Comparison of ENCODE assay signal across 12 mouse cellular contexts in genomic region chr10:80417841-80418240, GRCm38 (mm10). TPM values are rescaled to one million over a fixed set of nuclear protein-coding genes. Genes with fewer than 3 reads are reported as not detected.
DNase-seq lines count a peak whose midpoint lies in the region; ATAC-seq and TF ChIP-seq lines count a peak whose summit lies in the region.
"Had no signal": no experiment of that assay in that cellular context is flagged by ENCODE, and none has a peak within 500 bp of the region (broad histone marks: within the 10 kb centered on the region; RNA-seq: fewer than 3 reads in every experiment).

No protein-coding gene starts in this region.

- no peak for ATAC-seq in liver, embryonic 12.5 days
- no peak for ATAC-seq in liver, embryonic 11.5 days (replicated peaks; ENCODE audit: low FRiP score)
- peak; percentile 36; the same call in 1 of the 2 replicates for ATAC-seq in hindbrain, postnatal 0 days

- no peak overlapping the region for H3K4me3 ChIP-seq in liver, embryonic 12.5 days
- no peak overlapping the region for H3K4me3 ChIP-seq in liver, embryonic 11.5 days (ENCODE audit: low read depth, low read length)
- no peak overlapping the region for H3K4me3 ChIP-seq in hindbrain, postnatal 0 days (ENCODE audit: low read length)
- H3K4me3 ChIP-seq: embryonic facial prominence, embryonic 13.5 days; heart, embryonic 15.5 days had no signal

- H3K27me3 ChIP-seq in liver, embryonic 12.5 days (replicated peaks) = no peaks in the 10 kb centered on the region
- H3K27me3 ChIP-seq in liver, embryonic 11.5 days (replicated peaks; ENCODE audit: control insufficient read depth, insufficient read depth, low read length) = no peaks in the 10 kb centered on the region
- no peaks in the 10 kb centered on the region for H3K27me3 ChIP-seq in hindbrain, postnatal 0 days (ENCODE audit: insufficient read depth, low read length)
- H3K27me3 ChIP-seq: embryonic facial prominence, embryonic 13.5 days; heart, embryonic 15.5 days had no signal

- H3K9ac ChIP-seq in liver, embryonic 12.5 days = no peak overlapping the region
- H3K9ac ChIP-seq in liver, embryonic 11.5 days (ENCODE audit: low read depth, low read length) = no peak overlapping the region
- no peak overlapping the region for H3K9ac ChIP-seq in hindbrain, postnatal 0 days (replicated peaks; ENCODE audit: low read length)
- H3K9ac ChIP-seq: heart, embryonic 15.5 days had no signal

- H3K36me3 ChIP-seq in liver, embryonic 12.5 days = peaks cover 97% of the 10 kb centered on the region
- peaks cover 75% of the 10 kb centered on the region for H3K36me3 ChIP-seq in liver, embryonic 11.5 days (ENCODE audit: control insufficient read depth, insufficient read depth, low read length)
- peaks cover 58% of the 10 kb centered on the region for H3K36me3 ChIP-seq in hindbrain, postnatal 0 days (ENCODE audit: insufficient read depth, low read length)

- no peak for TF ChIP-seq CTCF in hindbrain, postnatal 0 days (IDR thresholded peaks at IDR 0.05; ENCODE audit: low read depth)

- H3K4me2 ChIP-seq in liver, embryonic 12.5 days = 0 out of 2 replicates have a peak overlapping the region, but pooled peaks have one; percentile 73
- H3K4me2 ChIP-seq in liver, embryonic 11.5 days = no peak overlapping the region; the same call in 1 of the 2 replicates
- H3K4me2 ChIP-seq in hindbrain, postnatal 0 days (ENCODE audit: low read depth, low read length) = no peak overlapping the region
- H3K4me2 ChIP-seq: embryonic facial prominence, embryonic 13.5 days; heart, embryonic 15.5 days had no signal

- H3K4me1 ChIP-seq in liver, embryonic 12.5 days = peaks cover 50% of the 10 kb centered on the region
- H3K4me1 ChIP-seq in liver, embryonic 11.5 days (replicated peaks; ENCODE audit: control insufficient read depth, insufficient read depth, low read length) = peaks cover 44% of the 10 kb centered on the region
- 0 out of 2 replicates have a peak, but pooled peaks cover 10% of the 10 kb centered on the region for H3K4me1 ChIP-seq in hindbrain, postnatal 0 days (ENCODE audit: insufficient read depth, low read length)

- H3K27ac ChIP-seq in liver, embryonic 12.5 days = peak overlapping the region; percentile 95
- no peak overlapping the region for H3K27ac ChIP-seq in liver, embryonic 11.5 days (ENCODE audit: low read depth, low read length)
- peak overlapping the region; percentile 49; the same call in 1 of the 2 replicates for H3K27ac ChIP-seq in hindbrain, postnatal 0 days
- H3K27ac ChIP-seq: embryonic facial prominence, embryonic 13.5 days; heart, embryonic 15.5 days had no signal

- 100% methylated on average over 1 of the region's 1 CpGs for WGBS in liver, embryonic 12.5 days (ENCODE audit: insufficient replicate concordance)
- 81% methylated on average over 1 of the region's 1 CpGs for WGBS in liver, embryonic 11.5 days
- 65% methylated on average over 1 of the region's 1 CpGs for WGBS in hindbrain, postnatal 0 days

- peak; percentile 81 to 84 for DNase-seq in cerebellum, postnatal 10 days
- DNase-seq in cerebellum, adult 11-12 months = no peak
- DNase-seq in liver, embryonic 11.5 days (ENCODE audit: low spot score) = no peak
- peak; percentile 53 for DNase-seq in brain, adult 2 months (ENCODE audit: low read depth, low spot score)
- DNase-seq in hindbrain, postnatal 0 days (ENCODE audit: low spot score) = peak; percentile 58
- DNase-seq in frontal cortex, postnatal 25 days (ENCODE audit: low spot score in 2 of 2) = no peak
- DNase-seq in left cerebral cortex, adult 18-20 months (ENCODE audit: low spot score in 2 of 2) = no peak
- DNase-seq: B cell, adult 2 months; right cerebral cortex, postnatal 4 days had no signal

- no peaks in the 10 kb centered on the region for H3K9me3 ChIP-seq in liver, embryonic 12.5 days (replicated peaks)
- no peaks in the 10 kb centered on the region for H3K9me3 ChIP-seq in liver, embryonic 11.5 days (ENCODE audit: control insufficient read depth, low read length)
- no peaks in the 10 kb centered on the region for H3K9me3 ChIP-seq in hindbrain, postnatal 0 days (ENCODE audit: low read length)
- H3K9me3 ChIP-seq: embryonic facial prominence, embryonic 13.5 days; heart, embryonic 15.5 days had no signal

RNA-seq across cellular contexts. Expression of gene Uqcr11, which starts 11.2 kb away (rescaled TPM):
- 594 and 628 TPM in 2 replicates for polyA plus RNA-seq in liver, embryonic 12.5 days (2016; fragmentation: Nextera tagmentation; extraction: Ambion mirVana)
- polyA plus RNA-seq in liver, embryonic 11.5 days (2014; fragmentation: Nextera tagmentation; extraction: Ambion mirVana) = 835 and 866 TPM in 2 replicates
- 369 and 391 TPM in 2 replicates for total RNA-seq in hindbrain, postnatal 0 days (2014; rRNA removed)
- 897 and 981 TPM in 2 replicates for polyA plus RNA-seq in hindbrain, postnatal 0 days (2015; fragmentation: Nextera tagmentation; extraction: Ambion mirVana)
- 100 to 1,000 TPM; 383 to 388 TPM for total RNA-seq in left cerebral cortex, adult 18-20 months (2021)

RNA-seq across cellular contexts. Expression of gene Tcf3, which starts 15.6 kb away (rescaled TPM):
- polyA plus RNA-seq in liver, embryonic 12.5 days (2016; fragmentation: Nextera tagmentation; extraction: Ambion mirVana) = 110 and 115 TPM in 2 replicates
- polyA plus RNA-seq in liver, embryonic 11.5 days (2014; fragmentation: Nextera tagmentation; extraction: Ambion mirVana) = 148 and 149 TPM in 2 replicates
- total RNA-seq in hindbrain, postnatal 0 days (2014; rRNA removed) = 132 TPM in 2 replicates
- 36.2 and 36.4 TPM in 2 replicates for polyA plus RNA-seq in hindbrain, postnatal 0 days (2015; fragmentation: Nextera tagmentation; extraction: Ambion mirVana)
- 10 to 100 TPM; 25.4 to 29.8 TPM for total RNA-seq in left cerebral cortex, adult 18-20 months (2021)

RNA-seq across cellular contexts. Expression of gene Mbd3, which starts 18.5 kb away (rescaled TPM):
- 134 and 140 TPM in 2 replicates for polyA plus RNA-seq in liver, embryonic 12.5 days (2016; fragmentation: Nextera tagmentation; extraction: Ambion mirVana)
- polyA plus RNA-seq in liver, embryonic 11.5 days (2014; fragmentation: Nextera tagmentation; extraction: Ambion mirVana) = 174 and 175 TPM in 2 replicates
- total RNA-seq in hindbrain, postnatal 0 days (2014; rRNA removed) = 48.2 and 50.4 TPM in 2 replicates
- polyA plus RNA-seq in hindbrain, postnatal 0 days (2015; fragmentation: Nextera tagmentation; extraction: Ambion mirVana) = 166 and 175 TPM in 2 replicates
- total RNA-seq in left cerebral cortex, adult 18-20 months (2021) = 100 to 1,000 TPM; 143 to 166 TPM

RNA-seq across cellular contexts. Expression of gene Mex3d, which starts 30.4 kb away (rescaled TPM):
- polyA plus RNA-seq in liver, embryonic 12.5 days (2016; fragmentation: Nextera tagmentation; extraction: Ambion mirVana) = 2.1 TPM in 2 replicates
- polyA plus RNA-seq in liver, embryonic 11.5 days (2014; fragmentation: Nextera tagmentation; extraction: Ambion mirVana) = 2.5 and 3.7 TPM in 2 replicates
- total RNA-seq in hindbrain, postnatal 0 days (2014; rRNA removed) = 129 and 145 TPM in 2 replicates
- polyA plus RNA-seq in hindbrain, postnatal 0 days (2015; fragmentation: Nextera tagmentation; extraction: Ambion mirVana) = 11.6 and 14.2 TPM in 2 replicates
- total RNA-seq in left cerebral cortex, adult 18-20 months (2021) = 10 to 100 TPM; 20.1 to 20.7 TPM

Comparison
In these comparisons a context has a peak if more than half of its experiments do, and no peak if none do; other contexts are left out.
1. DNase-seq: peak in cerebellum, postnatal 10 days (2 of 2), brain, adult 2 months (single experiment) and hindbrain, postnatal 0 days (single experiment); none in cerebellum, adult 11-12 months (single experiment), liver, embryonic 11.5 days (single experiment), frontal cortex, postnatal 25 days (0 of 2) and left cerebral cortex, adult 18-20 months (0 of 2).